Mouse (Mus musculus) mouse embryonic stem cell (cell line): Measurements from ENCODE around the gene Ncf4.

ENCODE experiments used
- in situ Hi-C, 2 experiments: fragments of 300-500 bp; cut with MboI; formaldehyde crosslinking; loops; 1 replicate in 1 of 2; 3 replicates in 1 of 2; pipeline ENCODE4 v1.14.3; 2019 to 2020; ENCODE audit warnings: low sequenced_read_pairs in 2 of 2, low pct_unique_long_range_greater_than_20kb in 1 of 2, mixed read lengths in 1 of 2; ENCODE audit not compliant: unreplicated experiment in 1 of 2

The Ncf4 gene

DNA sequence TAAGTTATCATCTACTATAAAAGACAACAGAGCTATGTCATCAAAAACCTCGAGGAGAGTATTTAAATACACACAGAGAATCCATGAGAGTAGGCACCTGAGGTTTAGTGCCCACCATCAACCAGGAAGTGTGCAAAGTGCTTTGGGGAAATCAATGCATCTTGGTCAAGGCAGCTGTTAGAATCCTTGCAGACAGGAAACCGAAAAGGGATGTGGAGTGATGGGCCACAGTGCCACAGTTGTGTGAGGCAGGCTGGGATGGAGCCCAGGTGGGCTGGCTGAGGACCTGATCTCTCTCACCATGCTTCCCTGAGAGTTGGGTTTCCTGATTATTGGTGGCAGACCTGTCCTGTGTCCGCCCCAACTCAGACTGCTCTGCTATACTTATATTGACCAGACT lies 55.0 kb downstream of the Ncf4 start:
- in situ Hi-C loops, result no loop called here

GRCm38 (mm10) chr15:78300773-78301172 lies 56.2 kb downstream of the Ncf4 start:
- in situ Hi-C loops, result no loop called here

DNA sequence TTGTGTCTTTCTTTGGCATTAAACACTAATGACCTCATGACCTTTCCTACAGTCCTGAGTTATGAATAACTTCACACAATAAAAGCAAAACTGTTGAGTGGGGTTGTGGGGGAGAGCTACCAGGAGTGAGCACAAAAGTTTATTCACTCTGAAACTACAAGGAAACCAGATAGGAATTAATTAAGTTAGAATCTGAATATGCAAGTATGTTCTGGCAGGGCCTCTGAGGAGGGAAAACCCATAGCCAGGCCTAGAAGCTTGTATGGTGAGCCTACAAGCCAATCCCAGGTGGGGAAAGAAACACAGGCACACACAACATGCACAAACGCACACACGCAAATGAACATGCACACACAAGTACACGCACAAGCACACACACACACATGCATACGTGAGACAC lies 58.1 kb downstream of the Ncf4 start:
- in situ Hi-C loops, result no loop called here

- in situ Hi-C loops, result no loop called here
Measured at GRCm38 (mm10) chr15:78303665-78304233, 59.1 kb downstream of the Ncf4 start.

DNA sequence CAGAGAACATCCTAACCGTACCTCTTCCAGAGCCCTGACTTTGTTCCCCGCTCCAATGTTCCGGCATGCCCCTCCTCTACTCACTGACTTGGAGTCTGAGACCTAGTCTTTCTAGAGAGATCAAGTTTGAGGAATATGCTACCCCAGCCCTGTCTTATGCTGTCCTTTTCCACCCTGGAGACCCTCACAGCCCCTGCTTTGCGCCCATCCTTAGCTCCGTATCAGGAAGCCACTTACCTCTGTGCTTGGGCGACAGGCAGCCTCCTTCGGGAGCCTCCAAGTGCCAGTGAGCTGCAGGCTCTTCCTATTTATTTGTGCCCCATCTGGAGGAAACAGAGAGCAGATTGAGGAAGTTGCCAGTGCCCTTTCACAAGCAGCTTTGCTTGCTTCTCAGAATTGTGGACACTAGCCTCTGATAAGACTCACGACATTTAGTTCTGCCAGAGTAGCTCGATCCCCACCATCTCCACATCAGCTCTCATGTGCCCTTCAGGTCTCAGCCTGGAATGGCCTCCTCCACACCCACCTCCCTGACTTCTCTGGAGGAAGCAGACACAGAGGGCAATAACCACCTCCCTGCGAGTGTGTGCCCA lies 60.8 kb downstream of the Ncf4 start, which contains the start of gene Csf2rb2:
Csf2rb2 (minus strand) TSS at position 381 of the 593 bp plus-strand sequence.
- in situ Hi-C loops, result no loop called here

- in situ Hi-C loops, result no loop called here
Measured at GRCm38 (mm10) chr15:78309865-78310264, 65.3 kb downstream of the Ncf4 start.

- in situ Hi-C loops, result no loop called here
Measured at GRCm38 (mm10) chr15:78310971-78311370, 66.4 kb downstream of the Ncf4 start.
